Comparison of ENCODE assay signal across 8 mouse cellular contexts in genomic region chr7:122066945-122067516, GRCm38 (mm10). TPM values are rescaled to one million over a fixed set of nuclear protein-coding genes. Genes with fewer than 3 reads are reported as not detected.
DNase-seq lines count a peak whose midpoint lies in the region; ATAC-seq lines count a peak whose summit lies in the region.

TSS of gene Ubfd1 (plus strand) at chr7:122067175.
TSS of gene Ears2 (minus strand) at chr7:122067263.

- H3K79me2 ChIP-seq in macrophage (ENCODE audit: inconsistent target) = peaks cover 40% of the 10 kb centered on the region

- H3K27me3 ChIP-seq in hindbrain, embryonic 16.5 days (replicated peaks; ENCODE audit: control insufficient read depth, insufficient read depth, low read length) = no peaks in the 10 kb centered on the region

- H3K4me1 ChIP-seq in hindbrain, embryonic 16.5 days (ENCODE audit: control insufficient read depth, insufficient read depth, low read depth, low read length) = peaks cover 27% of the 10 kb centered on the region

- peak within 1 kb of the TSS; percentile 99 for H3K4me3 ChIP-seq in hindbrain, embryonic 16.5 days (ENCODE audit: low read length)
- H3K4me3 ChIP-seq in macrophage (ENCODE audit: inconsistent target) = peak within 1 kb of the TSS; percentile 60

- WGBS in hindbrain, embryonic 16.5 days = under 1% methylated on average over 55 of the region's 60 CpGs
- 1% methylated on average over 60 of the region's 60 CpGs for WGBS in macrophage (ENCODE audit: missing documents)

- no peaks in the 10 kb centered on the region for H3K9me3 ChIP-seq in hindbrain, embryonic 16.5 days (ENCODE audit: control insufficient read depth, low read length)

- peak within 1 kb of the TSS; percentile 85 for H3K4me2 ChIP-seq in hindbrain, embryonic 16.5 days (ENCODE audit: low read length)

- H3K36me3 ChIP-seq in hindbrain, embryonic 16.5 days (ENCODE audit: control insufficient read depth, insufficient read depth, low read length) = peaks cover 10% of the 10 kb centered on the region; the same call in 1 of the 2 replicates
- H3K36me3 ChIP-seq in macrophage (ENCODE audit: inconsistent target) = peaks cover 4% of the 10 kb centered on the region

- peak within 1 kb of the TSS; percentile 98 for H3K9ac ChIP-seq in hindbrain, embryonic 16.5 days (ENCODE audit: low read depth, low read length)

- peak; percentile 99 for ATAC-seq in hindbrain, embryonic 16.5 days

- peak; percentile 92 for DNase-seq in T-cell, adult 2 months (ENCODE audit: low spot score)
- DNase-seq in cerebellum, postnatal 36 days = peak; percentile 96 to 99
- DNase-seq in gastrocnemius, adult 18-20 months (ENCODE audit: low spot score) = peak; percentile 96
- peak; percentile 96 for DNase-seq in left cerebral cortex, adult 18-20 months (ENCODE audit: low spot score in 2 of 2)
- peak; percentile 97 for DNase-seq in right cerebral cortex, adult 18-20 months
- DNase-seq in urinary bladder, postnatal 10 days (ENCODE audit: low spot score) = peak; percentile 81

- H3K27ac ChIP-seq in hindbrain, embryonic 16.5 days (ENCODE audit: low read depth, low read length) = peak within 1 kb of the TSS; percentile 96
- H3K27ac ChIP-seq in macrophage = peak within 1 kb of the TSS; percentile 57

RNA-seq across cellular contexts. Expression of gene Ubfd1, which starts in this region (rescaled TPM):
- 10 to 100 TPM; 19.2 to 24.7 TPM for total RNA-seq in gastrocnemius, adult 18-20 months (2021)
- 71.2 and 75.7 TPM in 2 replicates for polyA plus RNA-seq in hindbrain, embryonic 16.5 days (2015; fragmentation: Nextera tagmentation; extraction: Ambion mirVana)
- 10 to 100 TPM; 56.5 to 66.8 TPM for total RNA-seq in left cerebral cortex, adult 18-20 months (2021)
- total RNA-seq in macrophage (2018; cell fraction: chromatin; rRNA removed) = 10 to 100 TPM in 23 of 26 experiments, 1 to 10 TPM in 3; 7.2 to 94.8 (median 32.1) TPM
- total RNA-seq in macrophage (2018; cell fraction: cytosol; rRNA removed) = 10 to 100 TPM; 14.5 to 37.8 (median 27.5) TPM
- 10 to 100 TPM; 12.1 to 79.2 (median 27.6) TPM for total RNA-seq in macrophage (2018; cell fraction: nucleus; rRNA removed)
- polyA plus RNA-seq in macrophage (2018) = 22.6 to 24.5 TPM (median 23.1 TPM) in 3 replicates

RNA-seq across cellular contexts. Expression of gene Ears2, which starts in this region (rescaled TPM):
- total RNA-seq in gastrocnemius, adult 18-20 months (2021) = 1 to 10 TPM; 5.9 to 7.3 TPM
- polyA plus RNA-seq in hindbrain, embryonic 16.5 days (2015; fragmentation: Nextera tagmentation; extraction: Ambion mirVana) = 8.7 and 9.6 TPM in 2 replicates
- 1 to 10 TPM; 8.2 to 9.3 TPM for total RNA-seq in left cerebral cortex, adult 18-20 months (2021)
- total RNA-seq in macrophage (2018; cell fraction: chromatin; rRNA removed) = 10 to 100 TPM in 1 of 26 experiments, 1 to 10 TPM in 23, under 1 TPM in 2; 0.74 to 12.3 (median 5.6) TPM
- 1 to 10 TPM in 25 of 26 experiments, under 1 TPM in 1; 0.81 to 4.1 (median 2.7) TPM for total RNA-seq in macrophage (2018; cell fraction: cytosol; rRNA removed)
- 10 to 100 TPM in 1 of 26 experiments, 1 to 10 TPM in 23, under 1 TPM in 2; 0.82 to 11.9 (median 4.6) TPM for total RNA-seq in macrophage (2018; cell fraction: nucleus; rRNA removed)
- polyA plus RNA-seq in macrophage (2018) = 1.7 to 6.3 TPM (median 2.3 TPM) in 3 replicates

Comparison
In these comparisons a context has a peak if more than half of its experiments do, and no peak if none do; other contexts are left out.
1. Peak in every context shown above with its lines: DNase-seq, ATAC-seq, H3K4me3 ChIP-seq and H3K27ac ChIP-seq.